Mouse (Mus musculus): ENCODE measurements around the gene Parp16. TPM values are rescaled to one million over a fixed set of nuclear protein-coding genes. Genes with fewer than 3 reads are reported as not detected.
"Not testable (repeated sequence)": the region's sequence is repeated elsewhere in the genome, so short reads cannot be mapped to it uniquely, and the experiment has no call there.

The Parp16 gene
- total and polyA plus RNA-seq, 3 experiments, result 0.44 to 1.7 (median 0.81) TPM

DNA sequence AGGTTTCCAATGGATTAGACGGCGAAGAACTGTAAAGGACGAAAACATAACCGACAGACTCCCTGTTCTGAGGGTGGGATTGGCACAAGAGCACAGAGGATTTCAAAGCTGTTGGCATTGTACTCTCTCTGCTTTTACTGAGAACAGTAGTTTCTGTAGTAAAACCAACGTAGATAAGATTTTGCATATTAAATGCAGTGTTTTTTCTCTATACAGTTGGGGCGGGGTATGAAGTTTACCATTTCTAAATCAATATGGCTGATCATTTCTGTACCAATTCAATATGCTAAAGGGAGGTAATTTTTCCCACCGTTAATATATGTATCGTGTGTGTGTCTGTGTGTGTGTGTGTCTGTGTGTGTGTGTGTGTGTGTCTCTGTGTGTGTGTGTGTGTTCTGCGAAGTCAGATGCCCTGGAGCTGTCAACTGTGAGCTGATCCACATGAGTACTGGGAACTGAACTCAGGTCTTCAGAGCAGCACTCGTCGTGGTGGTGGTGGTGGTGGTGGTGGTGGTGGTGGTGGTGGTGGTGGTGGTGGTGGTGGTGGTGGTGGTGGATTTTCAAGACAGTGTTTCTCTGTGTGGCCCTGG, 7.1 kb downstream of the Parp16 start:
- peak overlapping the region; percentile 73 for H3K9ac ChIP-seq (ENCODE audit: insufficient read depth, low read depth)
- peaks cover 2% of the 10 kb centered on the region for H3K27me3 ChIP-seq (replicated peaks)
- no peaks in the 10 kb centered on the region for H3K79me2 ChIP-seq (replicated peaks; ENCODE audit: control insufficient read depth, extremely low read depth, insufficient read depth, poor library complexity, severe bottlenecking)
- peak overlapping the region; percentile 81 for H3K4me2 ChIP-seq (ENCODE audit: insufficient read depth, low read depth, poor library complexity, severe bottlenecking)
- H3K9me3 ChIP-seq (replicated peaks; ENCODE audit: low read length), result no peaks in the 10 kb centered on the region
- dilution Hi-C loops (cut with MboI; ENCODE audit: extremely low pct_ligation_motif_present, extremely low pct_unique_long_range_greater_than_20kb, low sequenced_read_pairs), result no loop called here
- H3K27ac ChIP-seq (ENCODE audit: insufficient read depth, low read depth), result no peak overlapping the region
- in situ Hi-C loops (cut with MboI; ENCODE audit: low pct_ligation_motif_present, low pct_unique_long_range_greater_than_20kb, low sequenced_read_pairs), result no loop called here
- H3K4me1 ChIP-seq (ENCODE audit: control insufficient read depth in 1 of 2, insufficient read depth in 2 of 2), result peaks cover 7 to 19% of the 10 kb centered on the region in 2 experiments
- TF ChIP-seq USF1 (IDR thresholded peaks at IDR 0.05; ENCODE audit: low read depth, low read length) (no peak), MEF2A (IDR thresholded peaks at IDR 0.05; ENCODE audit: borderline replicate concordance, low read depth, low read length) (no peak; the same call in 1 of the 2 replicates), MAX (IDR thresholded peaks at IDR 0.05; ENCODE audit: low read length) (no peak), ZNF384 (IDR thresholded peaks at IDR 0.05; ENCODE audit: low read depth, low read length) (no peak), RAD21 (IDR thresholded peaks at IDR 0.05; ENCODE audit: low read depth, low read length) (no peak), JUND (conservative IDR thresholded peaks at IDR 0.05; ENCODE audit: low read depth, low read length) (no peak), E2F4 (IDR thresholded peaks at IDR 0.05; ENCODE audit: insufficient replicate concordance, low read depth, low read length) (no peak), TCF12 (IDR thresholded peaks at IDR 0.05; ENCODE audit: low read depth, low read length) (no peak), ETS1 (conservative IDR thresholded peaks at IDR 0.05; ENCODE audit: low read depth, low read length) (no peak), CHD1 (IDR thresholded peaks at IDR 0.05; ENCODE audit: low read depth, low read length) (no peak), JUN (IDR thresholded peaks at IDR 0.05; ENCODE audit: insufficient read depth, low read depth, low read length) (no peak)
- peak overlapping the region; percentile 35 to 49 (median 45) for H3K4me3 ChIP-seq (replicated peaks in 1 of 3; ENCODE audit: low read depth in 2 of 3, low read length in 2 of 3, poor library complexity in 1 of 3)
- DNase-seq (ENCODE audit: extremely low read depth), result no peak
- no peaks in the 10 kb centered on the region for H3K36me3 ChIP-seq (replicated peaks in 1 of 2; ENCODE audit: control insufficient read depth in 1 of 2, insufficient read depth in 1 of 2, low read length in 1 of 2)

DNA sequence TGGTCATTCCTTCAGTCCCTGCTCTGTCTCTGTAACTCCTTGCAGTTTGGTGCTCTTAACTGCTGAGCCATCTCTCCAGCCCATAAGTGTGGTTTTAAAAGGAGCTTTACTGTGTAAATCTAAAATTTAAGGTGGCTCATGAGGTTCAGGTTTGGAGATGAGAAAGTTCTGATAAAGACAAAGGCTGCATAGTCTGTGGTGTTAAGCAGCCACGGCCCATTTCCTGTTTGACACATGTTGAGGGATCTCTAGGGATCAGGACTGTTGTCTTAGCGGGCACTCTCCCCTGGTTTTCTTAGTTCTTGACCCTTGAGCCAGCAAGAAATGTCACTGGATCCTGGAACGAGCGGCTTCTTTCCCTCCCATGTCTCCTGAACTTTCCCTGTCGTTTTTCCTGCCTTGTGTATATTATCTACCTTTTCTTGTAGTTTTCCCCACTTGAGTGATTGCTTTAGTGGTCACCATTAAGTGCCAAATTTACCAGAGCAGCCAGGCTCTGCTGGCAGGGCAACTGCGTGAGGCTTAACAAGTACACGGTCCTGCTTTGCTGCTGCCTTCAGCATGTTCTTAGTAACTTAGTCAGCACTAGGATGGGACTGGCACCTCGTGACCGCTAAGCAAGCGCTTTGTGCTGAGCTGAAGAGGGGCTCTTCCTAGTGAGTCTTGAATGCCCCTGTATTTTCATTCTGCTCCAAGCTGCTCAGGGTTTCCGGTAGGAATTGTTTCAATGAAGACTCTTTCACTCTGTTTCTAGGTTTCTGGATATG, 10.1 kb downstream of the Parp16 start:
- in situ Hi-C loops (cut with MboI; ENCODE audit: low pct_ligation_motif_present, low pct_unique_long_range_greater_than_20kb, low sequenced_read_pairs), result no loop called here
- dilution Hi-C loops (cut with MboI; ENCODE audit: extremely low pct_ligation_motif_present, extremely low pct_unique_long_range_greater_than_20kb, low sequenced_read_pairs), result no loop called here

DNA sequence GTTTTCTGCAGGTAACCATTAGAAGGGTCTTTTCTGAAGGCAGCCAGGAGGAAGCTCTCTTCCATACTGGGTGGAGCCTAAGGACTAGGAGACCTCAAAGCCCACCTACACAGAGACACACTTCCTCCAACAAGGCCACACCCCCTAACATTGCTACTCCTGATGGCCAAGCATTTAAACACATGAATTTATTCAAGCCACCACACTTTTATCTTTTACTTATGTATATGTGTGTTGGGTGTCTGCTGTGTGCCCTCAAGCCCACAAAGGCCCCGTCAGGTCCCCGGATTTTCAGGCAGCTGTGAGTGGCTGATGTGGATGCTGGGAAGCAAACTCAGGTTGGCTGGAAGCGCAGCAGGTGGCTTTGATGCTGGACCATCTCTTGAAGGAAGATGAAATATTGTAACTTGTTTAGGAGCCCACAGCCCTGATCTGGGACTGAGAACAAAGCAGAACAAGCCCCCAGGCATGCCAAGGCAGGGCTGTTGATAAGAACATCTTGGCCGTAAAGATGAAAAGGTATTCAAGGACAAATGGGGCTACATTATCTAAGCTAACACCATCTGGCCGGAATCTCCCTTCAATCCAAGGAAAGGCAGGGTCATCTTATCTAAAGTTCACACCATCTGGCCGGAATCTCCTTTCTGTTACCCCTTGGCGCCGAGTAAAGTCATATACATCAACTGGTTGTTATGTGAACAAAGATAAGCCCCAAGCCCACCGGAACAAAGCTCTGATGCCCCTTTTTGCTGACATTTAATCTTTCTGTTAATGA, 12.1 kb downstream of the Parp16 start:
- peaks cover 5 to 13% of the 10 kb centered on the region in 2 experiments for H3K4me1 ChIP-seq (ENCODE audit: control insufficient read depth in 1 of 2, insufficient read depth in 2 of 2)
- H3K79me2 ChIP-seq (replicated peaks; ENCODE audit: control insufficient read depth, extremely low read depth, insufficient read depth, poor library complexity, severe bottlenecking); dilution Hi-C loops (cut with MboI; ENCODE audit: extremely low pct_ligation_motif_present, extremely low pct_unique_long_range_greater_than_20kb, low sequenced_read_pairs); H3K4me3 ChIP-seq (replicated peaks in 1 of 3; ENCODE audit: low read depth in 2 of 3, low read length in 2 of 3, poor library complexity in 1 of 3); H3K4me2 ChIP-seq (ENCODE audit: insufficient read depth, low read depth, poor library complexity, severe bottlenecking); H3K27me3 ChIP-seq (replicated peaks); H3K9me3 ChIP-seq (replicated peaks; ENCODE audit: low read length); DNase-seq (ENCODE audit: extremely low read depth); H3K36me3 ChIP-seq (replicated peaks in 1 of 2; ENCODE audit: control insufficient read depth in 1 of 2, insufficient read depth in 1 of 2, low read length in 1 of 2); H3K27ac ChIP-seq (ENCODE audit: insufficient read depth, low read depth); H3K9ac ChIP-seq (ENCODE audit: insufficient read depth, low read depth); in situ Hi-C loops (cut with MboI; ENCODE audit: low pct_ligation_motif_present, low pct_unique_long_range_greater_than_20kb, low sequenced_read_pairs): not testable (repeated sequence)

More for the DNA sequence above, 10.1 kb downstream of the Parp16 start:
- Histone ChIP-seq H3K9me3 (replicated peaks; ENCODE audit: low read length) (no peaks in the 10 kb centered on the region), H3K79me2 (replicated peaks; ENCODE audit: control insufficient read depth, extremely low read depth, insufficient read depth, poor library complexity, severe bottlenecking) (no peaks in the 10 kb centered on the region), H3K36me3 (replicated peaks in 1 of 2; ENCODE audit: control insufficient read depth in 1 of 2, insufficient read depth in 1 of 2, low read length in 1 of 2) (no peaks in the 10 kb centered on the region), H3K27ac (ENCODE audit: insufficient read depth, low read depth) (no peak overlapping the region), H3K27me3 (replicated peaks) (no peaks in the 10 kb centered on the region), H3K4me3 (replicated peaks in 1 of 3; ENCODE audit: low read depth in 2 of 3, low read length in 2 of 3, poor library complexity in 1 of 3) (no peak overlapping the region), H3K4me2 (ENCODE audit: insufficient read depth, low read depth, poor library complexity, severe bottlenecking) (no peak overlapping the region), H3K4me1 (ENCODE audit: control insufficient read depth in 1 of 2, insufficient read depth in 2 of 2) (peaks cover 5 to 17% of the 10 kb centered on the region in 2 experiments), H3K9ac (ENCODE audit: insufficient read depth, low read depth) (no peak overlapping the region)
- TF ChIP-seq E2F4 (IDR thresholded peaks at IDR 0.05; ENCODE audit: insufficient replicate concordance, low read depth, low read length) (no peak), JUN (IDR thresholded peaks at IDR 0.05; ENCODE audit: insufficient read depth, low read depth, low read length) (no peak), CTCF (conservative IDR thresholded peaks at IDR 0.05 in 1 of 2, IDR thresholded peaks at IDR 0.05 in 1 of 2; ENCODE audit: low read depth in 2 of 2, low read length in 2 of 2) (no peak), RAD21 (IDR thresholded peaks at IDR 0.05; ENCODE audit: low read depth, low read length) (no peak), KAT2A (IDR thresholded peaks at IDR 0.05; ENCODE audit: insufficient replicate concordance, low read length) (no peak), USF2 (conservative IDR thresholded peaks at IDR 0.05; ENCODE audit: low read depth, low read length) (no peak), CHD1 (IDR thresholded peaks at IDR 0.05; ENCODE audit: low read depth, low read length) (no peak), EP300 (IDR thresholded peaks at IDR 0.05; ENCODE audit: low read length) (no peak), ETS1 (conservative IDR thresholded peaks at IDR 0.05; ENCODE audit: low read depth, low read length) (no peak), MAZ (IDR thresholded peaks at IDR 0.05; ENCODE audit: low read depth, low read length) (no peak), UBTF (IDR thresholded peaks at IDR 0.05; ENCODE audit: low read depth, low read length) (no peak), MXI1 (IDR thresholded peaks at IDR 0.05; ENCODE audit: low read depth, low read length) (no peak), PAX5 (IDR thresholded peaks at IDR 0.05; ENCODE audit: low read length) (no peak), ZNF384 (IDR thresholded peaks at IDR 0.05; ENCODE audit: low read depth, low read length) (no peak), SIN3A (IDR thresholded peaks at IDR 0.05; ENCODE audit: low read length) (no peak), GABPA (IDR thresholded peaks at IDR 0.05; ENCODE audit: insufficient replicate concordance, low read depth, low read length) (no peak), MAFK (IDR thresholded peaks at IDR 0.05; ENCODE audit: insufficient replicate concordance, low read length) (no peak)
- DNase-seq (ENCODE audit: extremely low read depth), result no peak
